Mouse (Mus musculus): ENCODE data around the gene Itga2b.
A peak's percentile ranks its signal among the peaks of the same experiment; 100 is the strongest.
"Not testable (repeated sequence)": the region's sequence is repeated elsewhere in the genome, so short reads cannot be mapped to it uniquely, and the experiment has no call there.

Gene Itga2b

DNA sequence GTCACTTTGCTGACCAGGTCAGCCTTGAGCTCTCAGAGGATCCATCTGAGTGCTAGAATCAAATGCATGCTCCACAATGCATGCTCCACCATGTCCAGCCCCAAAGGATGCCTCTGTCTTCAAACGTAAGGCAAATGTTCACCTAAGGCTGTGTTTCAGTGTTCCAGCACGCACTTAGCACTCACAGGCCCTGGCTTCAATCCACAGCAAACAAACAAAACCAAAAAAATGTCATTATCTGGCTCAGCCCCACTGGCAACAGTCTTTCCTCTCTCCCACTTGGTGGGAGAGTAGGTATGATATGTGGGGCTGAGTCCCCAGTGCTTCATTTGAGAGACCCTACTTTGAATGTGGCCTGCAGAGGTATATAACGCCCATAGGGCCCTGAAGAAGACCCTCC, 58.9 kb downstream of the Itga2b start:
- DNase-seq (ENCODE audit: low spot score in 2 of 2) = no peak

DNA sequence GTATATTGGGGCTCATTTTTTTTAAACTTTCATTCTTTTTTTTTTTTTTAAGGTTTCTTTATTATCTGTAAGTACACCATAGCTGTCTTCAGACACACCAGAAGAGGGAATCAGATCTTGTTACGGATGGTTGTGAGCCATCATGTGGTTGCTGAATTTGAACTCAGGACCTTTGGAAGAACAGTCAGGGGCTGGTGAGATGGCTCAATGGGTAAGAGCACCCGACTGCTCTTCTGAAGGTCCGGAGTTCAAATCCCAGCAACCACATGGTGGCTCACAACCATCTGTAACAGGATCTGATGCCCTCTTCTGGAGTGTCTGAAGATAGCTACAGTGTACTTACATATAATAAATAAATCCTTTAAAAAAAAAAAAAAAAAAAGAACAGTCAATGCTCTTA, 59.6 kb downstream of the Itga2b start:
- not testable (repeated sequence) for DNase-seq (ENCODE audit: low spot score in 2 of 2)

DNA sequence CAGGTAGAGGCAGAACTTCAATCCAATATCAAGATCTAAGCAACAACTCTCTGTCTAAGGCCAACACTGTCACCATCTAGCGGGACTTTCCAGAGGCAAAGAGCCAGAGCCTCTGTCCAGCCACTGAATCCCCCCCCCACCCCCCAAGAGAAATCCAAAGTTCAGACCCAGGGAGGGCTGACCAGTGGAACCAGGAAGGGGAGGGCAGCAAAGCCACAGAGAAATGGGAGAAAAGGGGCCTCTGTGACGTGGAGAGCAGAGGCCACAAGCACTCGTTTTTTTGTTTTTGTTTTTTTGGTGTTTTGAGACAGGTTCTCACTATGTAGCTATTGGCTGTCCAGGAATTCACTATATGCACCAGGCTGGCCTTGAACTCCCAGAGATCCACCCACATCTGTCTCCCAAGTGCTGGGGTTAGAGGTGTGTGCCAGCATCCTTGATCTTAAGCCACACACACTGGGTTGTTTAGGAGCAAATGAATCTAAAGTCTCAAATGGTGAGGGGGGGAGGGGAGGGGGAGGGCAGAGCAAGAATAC, 60.1 kb downstream of the Itga2b start:
- no peak for DNase-seq (ENCODE audit: low spot score in 2 of 2)

DNA sequence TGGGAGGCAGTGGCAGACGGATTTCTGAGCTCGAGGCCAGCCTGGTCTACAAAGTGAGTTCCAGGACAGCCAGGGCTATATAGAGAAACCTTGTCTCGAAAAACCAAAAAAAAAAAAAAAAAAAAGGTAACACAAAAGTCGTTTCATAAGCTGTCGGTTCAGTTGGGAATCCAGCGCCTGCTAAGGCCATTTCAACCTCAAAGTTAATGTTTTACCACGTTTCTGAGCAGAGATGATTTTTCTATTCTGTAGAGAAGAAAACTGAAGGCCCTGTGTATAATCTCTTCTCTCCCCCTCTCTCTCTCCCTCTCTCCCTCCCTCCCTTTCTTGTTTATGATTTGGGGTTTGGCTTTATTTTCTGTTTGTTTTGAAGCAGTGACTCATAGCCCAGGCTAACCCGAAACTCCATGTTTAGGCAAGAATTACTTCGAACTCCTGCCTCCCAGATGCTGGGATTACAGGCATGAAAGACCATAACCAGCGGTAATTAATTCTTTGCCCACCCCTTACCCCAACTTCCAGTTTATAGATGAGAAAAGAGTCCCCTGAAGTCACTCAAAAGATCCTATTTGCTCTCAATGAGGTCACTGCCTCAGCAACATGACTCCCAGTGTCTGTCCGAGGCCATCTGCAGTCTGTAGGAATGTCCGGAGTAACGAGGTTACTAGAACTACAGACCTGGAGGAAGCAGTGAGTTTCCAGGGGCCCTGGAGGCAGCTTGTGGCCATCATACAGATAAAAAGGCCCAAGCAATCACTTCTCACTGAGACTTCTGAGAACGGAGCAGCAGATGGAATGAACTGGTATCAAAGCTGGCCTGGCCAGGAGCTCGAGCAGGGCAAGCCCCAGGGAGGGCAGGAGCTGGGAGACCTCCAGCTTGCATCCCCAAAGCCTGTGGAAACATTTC, 60.8 kb downstream of the Itga2b start:
- DNase-seq (ENCODE audit: low spot score in 2 of 2) = no peak

DNA sequence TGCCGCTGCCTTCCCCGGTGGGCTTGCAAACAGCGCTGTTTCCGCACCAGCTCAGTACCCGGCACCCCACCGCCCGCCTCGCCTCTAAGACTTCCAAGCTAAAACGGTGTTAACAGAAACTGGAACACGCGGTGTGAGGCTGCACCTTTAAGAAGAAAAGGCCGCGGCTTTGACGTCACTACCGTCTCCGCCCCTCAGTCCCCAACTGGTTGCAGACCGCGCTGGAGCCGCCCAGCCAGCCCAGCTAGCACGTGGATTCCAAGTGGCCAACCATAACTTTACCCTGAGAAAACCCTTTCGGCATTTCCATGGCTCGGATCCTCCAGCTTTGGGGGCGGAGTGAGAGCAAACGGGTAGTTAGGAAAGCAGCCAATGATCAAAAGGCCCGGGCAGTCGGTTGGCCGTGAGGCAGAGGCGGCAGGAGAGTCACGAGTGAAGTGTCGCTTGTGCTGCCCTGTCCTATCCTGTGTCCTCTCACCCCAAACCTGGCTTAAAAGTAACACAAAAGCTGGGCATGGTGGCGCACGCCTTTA, 61.5 kb downstream of the Itga2b start:
- DNase-seq (ENCODE audit: low spot score in 2 of 2) = peak; percentile 90 to 97

DNA sequence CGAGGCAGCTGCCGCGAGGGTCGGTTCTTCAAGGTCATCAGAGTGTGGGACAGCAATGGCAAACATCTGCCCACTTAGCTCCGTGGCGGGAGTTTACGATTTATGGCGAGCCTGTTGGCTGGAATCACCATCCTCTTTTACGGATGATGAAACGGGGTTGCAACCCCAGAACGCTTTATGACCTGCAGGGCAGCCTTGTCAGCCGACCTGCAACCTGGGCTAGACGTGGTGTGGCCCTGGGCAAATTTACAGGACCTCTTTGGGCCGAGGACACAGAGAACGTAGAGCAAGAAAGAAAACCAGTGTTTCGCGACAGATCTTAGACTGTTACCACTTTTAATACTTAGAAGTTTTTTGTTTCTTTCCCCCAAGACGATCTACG, 62.1 kb downstream of the Itga2b start, which contains the start of gene Slc25a39:
Gene Slc25a39 (minus strand): TSS at position 113 of the 382 bp plus-strand sequence.
- no peak for DNase-seq (ENCODE audit: low spot score in 2 of 2)

DNA sequence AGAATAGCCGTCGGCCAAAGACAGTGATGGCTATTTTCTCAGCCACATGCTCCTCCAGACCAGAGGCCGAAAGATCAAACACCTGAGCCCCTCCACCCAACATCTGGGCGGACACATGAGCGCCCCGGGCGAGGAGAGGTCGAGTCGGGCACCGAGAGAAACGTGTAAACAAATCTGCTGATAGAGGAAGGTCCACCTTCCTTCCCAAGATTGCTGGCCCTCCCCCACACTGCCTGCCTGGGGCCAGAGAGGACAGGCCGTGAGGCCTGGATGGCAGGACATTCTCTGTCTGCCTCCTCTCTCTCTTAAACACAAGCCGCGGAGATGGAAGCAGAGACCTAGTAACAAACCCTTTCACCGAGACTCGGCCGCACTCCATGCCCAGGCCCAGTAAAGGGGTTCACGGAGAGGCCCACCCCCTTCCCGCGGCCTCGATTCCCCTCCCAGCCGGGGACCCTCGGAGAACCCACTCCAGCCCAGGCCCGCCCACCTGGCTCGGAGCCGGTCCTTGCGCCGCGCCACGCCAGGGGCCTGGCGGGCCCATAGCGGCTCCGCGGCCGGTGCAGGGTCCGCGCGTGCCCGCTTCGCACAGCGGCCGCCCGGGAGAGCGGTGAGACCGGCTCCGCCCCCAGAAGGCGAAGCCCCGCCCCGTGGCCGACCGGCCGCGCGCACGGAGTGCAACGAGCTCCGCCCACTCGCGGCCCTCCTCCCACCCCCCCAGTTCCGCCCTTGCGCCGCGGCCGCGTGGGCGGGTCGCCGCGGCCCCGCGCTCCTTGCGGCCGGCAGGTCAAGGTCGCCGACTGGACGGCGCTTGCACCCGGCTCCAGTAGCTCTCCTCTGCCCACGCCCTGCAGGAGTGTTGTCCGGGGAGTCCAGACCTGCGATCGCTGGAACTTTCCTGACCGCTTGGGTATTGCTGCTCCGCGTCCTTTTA, 62.8 kb downstream of the Itga2b start:
- peak; percentile 78 to 84 for DNase-seq (ENCODE audit: low spot score in 2 of 2)

DNA sequence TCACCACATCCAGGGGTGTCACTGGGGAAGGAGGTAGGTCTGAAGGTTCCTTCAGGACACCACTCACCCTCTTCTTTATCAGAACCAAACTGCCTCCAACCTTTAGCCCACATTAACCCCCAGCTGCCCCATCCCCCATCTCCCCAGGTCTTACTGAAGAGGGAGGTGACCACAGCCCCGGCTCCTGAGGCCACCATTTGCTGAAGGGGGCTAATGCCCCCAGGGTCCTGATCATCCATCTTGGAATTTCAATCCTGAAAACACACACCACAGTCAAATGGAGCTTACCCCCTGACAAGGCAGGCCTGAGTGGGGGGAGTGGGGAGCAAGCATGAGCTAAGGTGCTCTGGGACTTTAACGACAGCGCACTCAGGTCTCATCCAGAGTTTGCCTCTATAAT, 63.5 kb downstream of the Itga2b start:
- no peak for DNase-seq (ENCODE audit: low spot score in 2 of 2)

DNA sequence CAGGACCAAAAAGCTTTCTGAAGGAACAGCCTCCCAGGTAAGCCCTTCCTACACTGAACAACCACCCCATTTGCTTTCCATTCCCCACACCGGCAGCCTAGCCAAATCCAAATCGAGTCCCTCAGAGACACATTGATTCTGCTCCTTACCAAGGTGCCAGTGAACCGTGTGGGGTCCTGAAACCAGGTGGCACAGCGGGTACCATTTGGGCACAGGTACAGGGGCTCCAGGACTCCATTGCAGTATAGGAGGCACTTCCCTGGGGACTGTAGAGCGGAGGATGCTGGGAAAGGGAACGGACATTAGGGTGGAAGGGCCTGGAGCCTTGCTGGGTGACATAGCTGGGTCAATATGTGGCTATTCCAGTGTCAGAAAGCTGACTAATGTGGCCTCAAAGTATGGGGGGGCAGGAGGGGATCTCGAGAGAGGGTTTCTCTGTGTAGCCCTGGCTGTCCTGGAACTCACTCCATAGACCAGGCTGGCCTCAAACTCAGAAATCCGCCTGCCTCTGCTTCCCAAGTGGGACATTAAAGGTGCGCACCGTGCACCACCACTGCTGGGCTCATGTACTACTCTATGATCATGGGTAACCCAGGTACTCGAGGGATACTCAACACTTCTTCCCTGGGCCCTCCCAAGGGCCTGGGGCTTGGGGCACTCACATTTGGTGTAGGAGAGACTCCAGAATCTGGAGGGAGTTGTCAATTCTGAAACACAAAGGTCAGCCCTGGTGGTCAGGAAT, 64.2 kb downstream of the Itga2b start:
- no peak for DNase-seq (ENCODE audit: low spot score in 2 of 2)

DNA sequence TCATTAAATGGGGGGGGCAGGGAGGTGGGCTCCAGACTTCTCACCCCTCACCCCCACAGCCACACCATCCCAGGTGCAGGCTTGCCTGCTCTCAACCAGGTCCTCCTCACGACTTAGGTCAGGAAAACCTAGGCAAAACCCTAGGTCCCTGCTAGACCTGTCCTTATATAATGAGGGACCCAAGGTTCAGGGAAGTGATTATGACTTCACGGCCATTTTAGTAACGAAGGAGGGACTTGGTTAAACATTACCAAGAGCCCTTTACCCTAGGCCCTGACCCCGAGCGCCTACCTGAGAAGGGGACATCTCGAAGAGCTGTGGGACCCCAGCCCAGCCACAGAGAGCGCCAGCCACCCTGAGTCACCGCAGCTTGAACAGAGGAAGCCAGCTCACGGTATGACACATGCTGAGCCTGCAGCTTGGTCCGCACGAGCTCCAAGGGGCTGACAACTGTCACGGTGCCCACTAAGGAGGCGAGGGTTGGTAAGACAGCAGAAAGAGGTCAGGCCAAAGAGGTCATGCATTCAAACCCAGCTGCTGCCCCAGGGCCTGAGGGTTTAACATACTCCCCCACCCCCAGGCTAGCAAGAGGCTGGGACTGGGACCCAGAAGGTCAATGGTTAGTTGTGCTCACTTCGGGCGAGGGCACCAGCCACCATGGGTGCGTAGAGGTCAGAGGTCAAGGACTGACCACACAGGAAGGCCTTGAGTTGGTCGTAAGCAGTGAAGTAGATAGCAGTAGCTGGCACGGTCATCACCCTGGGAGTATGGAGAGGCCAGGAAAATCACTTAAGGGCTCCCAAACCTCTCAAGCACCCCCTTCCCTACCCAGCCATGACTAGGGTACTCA, 65.5 kb downstream of the Itga2b start:
- DNase-seq (ENCODE audit: low spot score in 2 of 2) = no peak

DNA sequence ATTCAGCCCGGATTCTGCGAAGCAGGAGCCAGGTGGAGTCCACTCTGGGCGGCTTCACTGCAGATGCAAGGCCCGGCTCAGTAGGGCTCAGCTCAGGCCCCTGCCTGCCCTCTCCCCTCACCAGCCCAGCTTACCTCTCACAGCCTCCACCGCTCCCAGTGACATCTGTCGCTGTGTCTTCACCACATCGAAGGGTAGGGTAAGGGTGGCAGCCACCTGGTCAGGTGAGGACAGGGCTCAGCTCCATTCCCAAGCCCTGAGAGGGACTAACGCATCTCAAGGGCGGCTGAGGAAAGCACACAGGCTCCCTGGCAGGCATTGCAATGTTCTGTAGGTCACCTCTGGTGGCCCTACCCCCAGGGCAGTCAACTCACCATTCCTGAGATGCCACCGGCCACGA, 66.3 kb downstream of the Itga2b start:
- DNase-seq (ENCODE audit: low spot score in 2 of 2) = no peak

All from urinary bladder, adult 18-20 months (tissue).